23 mouse cellular contexts compared by ENCODE assay signal in the genomic region with DNA sequence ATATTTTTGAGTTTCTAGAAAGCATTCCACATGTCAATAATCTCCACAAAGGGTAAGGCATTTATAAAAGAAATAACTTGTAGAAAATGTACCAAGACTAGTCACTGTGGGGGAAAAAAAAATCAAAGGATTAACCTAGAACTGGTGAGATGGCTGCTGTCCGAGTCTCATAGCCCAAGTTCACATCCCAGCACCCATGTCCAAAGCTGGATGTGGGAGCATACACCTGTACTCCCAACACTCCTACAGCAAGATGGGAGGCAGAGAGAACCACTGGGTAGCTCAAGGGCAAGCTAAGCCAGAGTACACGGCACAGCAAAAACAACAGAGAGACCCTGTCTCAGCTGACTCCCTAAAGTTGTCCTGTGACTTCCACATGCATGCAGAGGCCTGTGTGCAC. TPM values are rescaled to one million over a fixed set of nuclear protein-coding genes. Genes with fewer than 3 reads are reported as not detected.
"Had no signal": no experiment of that assay in that cellular context is flagged by ENCODE, and none has a peak within 500 bp of the region (broad histone marks: within the 10 kb centered on the region; RNA-seq: fewer than 3 reads in every experiment).

No protein-coding gene starts in this region.

- DNase-seq: gastrocnemius, postnatal 10 days; gastrocnemius, postnatal 25 days; heart, postnatal 4 days; kidney, adult 18-20 months; kidney, adult 8-10 months; kidney, postnatal 10 days; kidney, postnatal 25 days; kidney, postnatal 4 days; liver; liver, embryonic 13.5 days had no signal

- H3K27me3 ChIP-seq: heart, embryonic 12.5 days; hindbrain, embryonic 12.5 days; intestine, embryonic 15.5 days; liver, embryonic 13.5 days had no signal

- H3K27ac ChIP-seq: heart, embryonic 10.5 days; hindbrain, embryonic 12.5 days; hindbrain, embryonic 14.5 days; intestine, embryonic 15.5 days; layer of hippocampus, adult 2 months; left cerebral cortex, adult 2 months; liver, embryonic 13.5 days had no signal

- H3K4me3 ChIP-seq: heart, embryonic 10.5 days; heart, embryonic 12.5 days; hindbrain, embryonic 10.5 days; hindbrain, embryonic 12.5 days; intestine, embryonic 15.5 days; layer of hippocampus, adult 2 months; left cerebral cortex, adult 2 months; liver, embryonic 13.5 days had no signal

- H3K9ac ChIP-seq: heart, embryonic 12.5 days; hindbrain, embryonic 12.5 days; hindbrain, embryonic 14.5 days; intestine, embryonic 15.5 days; liver, embryonic 13.5 days had no signal

- H3K4me1 ChIP-seq: intestine, embryonic 15.5 days; liver, embryonic 13.5 days had no signal

- H3K36me3 ChIP-seq: hindbrain, embryonic 10.5 days; hindbrain, embryonic 12.5 days; intestine, embryonic 15.5 days had no signal

- ATAC-seq: hindbrain, embryonic 16.5 days; inflammation-experienced regulatory T-cells, adult 6 months; intestine, embryonic 15.5 days; intestine, postnatal 0 days had no signal

- H3K9me3 ChIP-seq: heart, embryonic 10.5 days; heart, embryonic 12.5 days; hindbrain, embryonic 10.5 days; hindbrain, embryonic 12.5 days; intestine, embryonic 15.5 days; liver, embryonic 13.5 days had no signal

- H3K4me2 ChIP-seq: heart, embryonic 12.5 days; hindbrain, embryonic 12.5 days; hindbrain, embryonic 14.5 days; intestine, embryonic 15.5 days; liver, embryonic 11.5 days; liver, embryonic 13.5 days had no signal

RNA-seq across cellular contexts. Expression of a gene that starts 47.5 kb away (rescaled TPM):
- total RNA-seq: granulocyte monocyte progenitor cell, adult 5-6 weeks had no signal
